Mouse (Mus musculus) stomach, postnatal 0 days (tissue): ENCODE measurements around the gene Mast4.
"Not testable (repeated sequence)": the region's sequence is repeated elsewhere in the genome, so short reads cannot be mapped to it uniquely, and the experiment has no call there.

Experiments used
- CTCF ChIP-seq: IDR thresholded peaks from 2 replicates; pipeline ENCODE4 v1.5.1; 2016; ENCODE audit warnings: antibody characterized with exemption, low read depth, mild to moderate bottlenecking, moderate library complexity
- EP300 ChIP-seq: optimal IDR thresholded peaks from 2 replicates; pipeline ENCODE3; 2016; ENCODE audit warnings: antibody characterized with exemption

- TF ChIP-seq EP300, CTCF: not testable (repeated sequence)
Measured at GRCm38 (mm10) chr13:103356909-103357308, 22.6 kb upstream of the Mast4 start.
